Mouse (Mus musculus): ENCODE measurements at regions not wholly inside any gene's neighbourhood (a gene's known extent, or its start where the extent isn't known, plus 50 kb on each side); places are given as distances from the start of the nearest gene placed in this dataset.

DNA sequence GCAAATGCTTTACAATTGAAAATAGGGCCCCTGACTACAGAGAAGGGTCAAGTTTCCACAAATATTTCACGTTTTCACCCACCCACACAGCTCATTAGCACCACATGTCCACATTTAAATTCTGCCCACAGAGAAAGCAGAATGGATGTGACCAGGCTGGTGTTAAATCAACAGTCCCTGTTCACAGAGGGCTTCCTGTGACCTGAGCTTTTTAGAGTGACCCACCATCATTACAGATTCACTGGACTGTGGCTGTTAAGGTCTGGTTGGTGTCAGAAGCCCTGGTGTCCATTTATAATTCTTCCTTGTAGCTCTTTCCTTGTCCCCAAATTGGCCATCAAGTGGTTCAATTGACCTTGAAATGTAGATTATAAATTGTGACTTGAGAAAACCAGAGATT lies 553.2 kb upstream of the Auts2 start:
- DNase-seq (ENCODE audit: low spot score in 2 of 2): no peak

DNA sequence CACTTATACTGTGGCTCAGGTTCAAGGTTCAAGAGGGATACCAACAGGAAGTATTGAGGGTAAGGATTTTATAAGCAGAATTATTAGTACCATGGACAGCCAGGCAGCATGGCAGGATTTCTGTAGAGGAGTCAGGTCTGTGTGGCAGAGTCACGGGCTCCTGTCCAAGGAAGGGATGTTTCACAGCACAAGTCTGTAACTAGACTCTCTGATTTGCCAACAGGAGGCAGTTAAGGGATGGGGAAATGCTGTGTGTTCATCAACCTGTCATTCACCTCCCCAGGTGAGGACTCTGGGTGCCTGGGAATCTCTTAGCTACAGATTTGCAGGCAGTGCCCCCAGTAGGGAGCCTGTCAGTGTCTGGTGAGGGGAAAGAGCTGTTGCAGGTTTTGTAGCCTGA lies 541.7 kb upstream of the Auts2 start:
- DNase-seq (ENCODE audit: low spot score in 2 of 2): no peak

DNA sequence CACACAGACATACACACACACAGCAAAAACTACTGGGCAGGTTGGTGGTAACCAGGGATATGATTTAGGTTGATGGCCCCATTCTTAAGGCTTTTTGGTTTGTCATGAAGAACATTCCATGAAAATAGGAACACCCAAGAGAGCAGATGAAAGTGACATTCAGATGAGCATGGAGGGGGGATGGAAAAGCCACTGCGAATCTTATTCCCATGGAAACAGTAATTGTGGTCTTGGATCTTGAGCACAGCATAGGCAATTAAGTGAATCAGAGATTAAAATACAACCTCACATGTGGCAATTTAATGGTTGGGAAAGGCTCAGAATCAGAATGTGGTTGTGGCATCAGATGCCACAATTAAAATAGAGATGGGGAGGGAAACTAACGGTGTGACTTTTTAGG lies 537.6 kb upstream of the Auts2 start:
- no peak for DNase-seq (ENCODE audit: low spot score in 2 of 2)

DNA sequence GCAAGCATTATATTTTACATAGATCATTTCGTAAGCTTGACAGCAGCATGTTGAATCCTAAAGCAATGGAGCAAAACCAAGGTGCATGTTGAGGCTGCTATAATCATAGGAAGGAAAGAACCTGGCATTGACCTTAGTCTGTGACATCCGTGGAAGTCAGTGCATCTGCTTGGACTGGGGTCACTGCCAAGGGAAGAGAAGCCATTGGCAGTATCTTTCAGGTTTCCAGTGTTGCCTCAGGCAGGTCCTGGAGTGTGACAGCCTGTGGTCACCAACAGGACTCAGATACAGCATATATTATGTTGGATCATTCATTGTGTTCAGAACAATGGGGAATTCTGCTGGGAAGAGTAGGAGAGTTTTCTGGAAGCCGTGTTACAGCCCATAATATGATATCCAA lies 535.8 kb upstream of the Auts2 start:
- no peak for DNase-seq (ENCODE audit: low spot score in 2 of 2)

DNA sequence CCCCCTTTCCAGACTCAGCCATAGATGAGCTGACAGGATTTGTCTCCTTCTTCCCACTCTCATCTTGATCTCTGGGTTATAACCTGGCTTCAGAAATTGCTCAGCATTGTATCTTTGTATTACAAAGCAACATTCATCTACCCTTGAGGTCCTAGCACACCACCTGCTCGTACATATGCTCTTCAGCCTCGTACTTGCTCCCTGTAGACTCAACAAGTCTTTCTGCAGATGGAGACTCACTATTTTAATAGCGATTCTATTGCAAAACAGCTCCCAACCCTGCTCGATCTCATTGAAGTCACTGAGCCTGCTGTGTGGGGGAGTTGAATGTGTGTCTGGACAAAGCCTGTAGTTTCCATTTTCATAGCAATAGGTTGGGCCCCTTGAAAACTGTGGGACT lies 535.2 kb upstream of the Auts2 start:
- DNase-seq (ENCODE audit: low spot score in 2 of 2): no peak

DNA sequence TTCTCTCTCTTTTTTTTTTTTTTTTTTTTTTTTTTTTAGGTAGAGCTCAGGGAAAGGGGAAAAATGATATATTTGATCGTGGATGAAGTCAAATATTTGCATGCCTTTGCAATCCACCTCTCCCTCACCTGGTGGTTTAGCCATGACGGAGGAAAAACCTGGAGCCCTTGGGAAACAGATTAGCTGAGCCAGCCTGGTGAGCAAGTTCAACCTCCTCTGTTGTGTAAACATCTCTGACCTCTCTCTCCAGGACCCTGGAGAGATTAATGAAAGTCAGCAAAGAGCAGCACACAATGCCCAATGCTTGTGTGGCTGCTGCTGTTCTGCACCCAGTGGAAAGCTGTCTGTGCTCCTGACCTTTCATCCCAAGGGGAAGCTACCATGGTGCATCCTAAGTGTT lies 530.2 kb upstream of the Auts2 start:
- DNase-seq (ENCODE audit: low spot score in 2 of 2): no peak

DNA sequence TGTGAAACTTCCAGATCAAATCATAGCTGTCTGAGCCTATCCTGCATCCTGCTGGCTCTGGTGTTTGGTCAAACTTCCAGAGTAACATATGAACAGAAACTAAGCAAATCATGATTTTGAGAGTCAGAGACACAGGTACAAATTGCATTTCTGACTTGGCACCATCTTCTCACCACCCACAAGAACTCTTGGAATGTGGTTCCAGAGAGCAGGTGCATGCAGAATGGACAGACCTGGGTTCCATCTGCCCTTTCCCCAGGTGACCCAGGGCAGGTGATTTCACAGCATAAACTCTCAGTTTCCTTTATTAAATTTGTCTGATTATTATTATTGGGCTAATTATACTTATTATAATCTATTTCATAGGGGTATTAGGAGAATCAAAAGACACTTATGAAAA lies 527.0 kb upstream of the Auts2 start:
- no peak for DNase-seq (ENCODE audit: low spot score in 2 of 2)

DNA sequence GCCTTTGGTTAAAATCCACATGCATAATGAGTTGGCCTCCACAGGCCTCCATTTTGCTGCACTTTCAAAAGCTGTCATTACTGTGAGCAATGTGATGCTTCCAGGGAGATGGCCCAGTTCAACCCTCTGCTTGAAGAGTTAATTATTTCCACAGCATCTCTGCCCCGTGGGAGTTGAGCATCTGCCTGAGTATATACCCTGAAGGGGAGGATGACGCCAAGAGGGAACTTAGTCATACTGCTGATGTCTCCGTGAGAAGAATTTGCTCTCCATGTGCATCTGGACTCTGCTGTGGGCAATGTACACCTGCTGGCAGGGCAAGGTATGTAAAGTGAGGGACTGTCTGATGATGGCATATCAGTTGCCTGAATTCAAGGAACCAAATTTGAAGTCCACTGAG lies 519.3 kb upstream of the Auts2 start:
- DNase-seq (ENCODE audit: low spot score in 2 of 2): no peak

DNA sequence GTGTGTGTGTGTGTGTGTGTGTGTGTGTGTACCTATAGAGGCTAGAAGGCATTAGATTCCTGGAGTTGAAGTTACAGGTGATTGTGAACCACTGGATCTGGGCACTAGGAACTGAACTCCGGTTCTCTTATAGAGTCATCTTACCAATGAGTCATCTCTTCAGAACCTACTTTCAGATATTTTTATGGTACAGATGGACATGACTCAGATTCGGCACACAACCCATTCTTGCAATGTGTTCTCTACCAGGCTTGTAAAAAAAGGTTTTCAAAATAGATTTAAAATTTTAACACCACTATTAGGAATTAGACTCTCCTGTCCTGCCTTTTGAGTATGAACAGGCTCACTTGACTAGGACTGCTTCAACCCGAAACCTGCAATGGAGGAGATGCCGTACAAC lies 504.3 kb upstream of the Auts2 start:
- DNase-seq (ENCODE audit: low spot score in 2 of 2): no peak

DNA sequence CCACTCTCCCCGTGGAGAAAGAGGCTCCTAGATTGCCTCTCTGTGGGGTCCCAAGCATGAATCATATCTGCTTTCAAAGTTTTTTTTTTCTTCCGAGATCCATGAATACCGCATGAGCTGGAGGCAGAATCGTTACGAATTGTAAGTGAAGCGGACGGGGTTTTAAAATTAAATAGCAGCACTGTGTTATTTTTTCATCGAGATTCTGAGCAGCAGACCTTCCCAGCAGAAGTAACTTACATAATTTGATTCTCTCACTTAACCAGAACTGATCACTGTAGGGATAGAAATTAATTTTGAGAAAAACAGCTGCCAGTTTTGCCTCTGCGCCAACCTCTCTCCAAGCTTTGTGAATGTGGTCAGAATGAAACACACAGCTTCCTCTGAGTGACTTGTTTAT lies 502.5 kb upstream of the Auts2 start:
- DNase-seq (ENCODE audit: low spot score in 2 of 2): no peak

DNA sequence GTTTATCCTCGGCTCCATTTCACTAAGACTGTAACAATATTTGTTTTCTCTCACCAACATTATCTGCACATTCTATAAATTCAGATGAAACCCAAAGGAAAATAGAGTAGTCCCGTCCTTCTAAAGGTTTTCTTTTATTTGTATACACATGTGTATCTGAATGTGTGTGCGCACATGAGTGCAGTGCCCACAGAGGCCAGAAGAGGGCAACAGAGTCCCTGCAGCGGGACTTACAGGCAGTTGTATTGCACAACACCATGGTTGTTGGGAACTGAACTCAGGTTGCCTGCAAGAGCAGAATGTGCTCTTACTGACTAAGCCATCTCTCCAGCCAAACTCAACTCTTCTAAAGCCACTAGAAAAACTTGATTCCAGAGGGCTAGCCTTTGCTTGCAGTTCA lies 484.4 kb upstream of the Auts2 start:
- DNase-seq (ENCODE audit: low spot score in 2 of 2): no peak

DNA sequence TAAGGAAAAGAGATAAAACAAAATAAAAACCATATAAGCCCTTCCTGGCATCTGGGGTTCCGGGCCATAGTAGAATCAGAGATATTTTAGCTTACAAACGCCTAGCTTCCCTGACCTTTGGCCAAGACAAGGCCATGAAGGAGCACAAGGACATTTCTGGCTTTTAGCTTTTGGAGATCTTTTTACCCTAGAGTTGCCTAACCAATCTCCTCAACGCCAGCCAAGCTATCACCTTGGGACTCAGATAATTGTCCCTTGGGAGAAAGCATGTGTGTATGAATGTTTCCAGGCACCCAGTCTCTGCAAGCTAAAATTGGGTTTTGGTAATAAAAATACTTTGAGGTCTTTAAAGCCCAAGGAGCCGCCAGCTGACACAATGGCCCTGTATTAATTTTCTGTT lies 482.0 kb upstream of the Auts2 start:
- DNase-seq (ENCODE audit: low spot score in 2 of 2): no peak

DNA sequence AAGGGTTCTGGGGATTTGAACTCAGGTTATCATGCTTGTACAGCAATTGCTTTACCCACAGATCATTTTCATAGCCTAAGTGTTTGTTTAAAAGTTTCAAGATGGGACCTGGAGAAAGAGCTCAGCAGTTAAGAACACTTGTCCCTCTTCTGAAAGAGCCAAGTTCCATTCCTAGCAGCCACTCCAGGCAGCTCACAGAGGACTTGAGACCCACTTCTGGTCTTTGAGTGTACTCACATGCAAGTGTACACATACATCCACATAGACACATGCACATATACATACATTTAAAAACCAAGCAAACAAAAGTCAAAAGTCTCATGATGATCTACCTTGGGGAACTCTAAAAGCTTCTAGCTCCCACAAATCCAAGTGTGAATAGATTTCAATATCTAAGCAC lies 477.7 kb upstream of the Auts2 start:
- DNase-seq (ENCODE audit: low spot score in 2 of 2): no peak

DNA sequence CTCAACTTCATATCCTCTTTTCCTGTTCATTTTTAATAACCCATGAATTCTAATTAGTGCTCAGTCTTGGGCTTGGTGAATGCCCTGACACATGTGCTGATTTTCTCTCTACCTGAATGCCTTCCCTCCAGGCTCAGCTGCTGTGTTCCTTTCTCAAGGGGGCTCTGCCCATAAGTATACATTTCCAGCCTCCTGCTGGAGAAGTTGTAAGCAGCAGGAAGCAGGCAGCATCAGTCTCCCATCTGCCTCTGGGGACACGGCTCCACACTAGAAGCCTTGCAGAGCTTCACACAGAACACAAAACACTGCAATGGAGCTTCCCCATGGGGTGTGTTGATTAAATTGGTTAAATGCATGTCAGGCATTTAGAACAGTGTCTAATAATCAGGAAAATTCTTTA lies 477.0 kb upstream of the Auts2 start:
- no peak for DNase-seq (ENCODE audit: low spot score in 2 of 2)

DNA sequence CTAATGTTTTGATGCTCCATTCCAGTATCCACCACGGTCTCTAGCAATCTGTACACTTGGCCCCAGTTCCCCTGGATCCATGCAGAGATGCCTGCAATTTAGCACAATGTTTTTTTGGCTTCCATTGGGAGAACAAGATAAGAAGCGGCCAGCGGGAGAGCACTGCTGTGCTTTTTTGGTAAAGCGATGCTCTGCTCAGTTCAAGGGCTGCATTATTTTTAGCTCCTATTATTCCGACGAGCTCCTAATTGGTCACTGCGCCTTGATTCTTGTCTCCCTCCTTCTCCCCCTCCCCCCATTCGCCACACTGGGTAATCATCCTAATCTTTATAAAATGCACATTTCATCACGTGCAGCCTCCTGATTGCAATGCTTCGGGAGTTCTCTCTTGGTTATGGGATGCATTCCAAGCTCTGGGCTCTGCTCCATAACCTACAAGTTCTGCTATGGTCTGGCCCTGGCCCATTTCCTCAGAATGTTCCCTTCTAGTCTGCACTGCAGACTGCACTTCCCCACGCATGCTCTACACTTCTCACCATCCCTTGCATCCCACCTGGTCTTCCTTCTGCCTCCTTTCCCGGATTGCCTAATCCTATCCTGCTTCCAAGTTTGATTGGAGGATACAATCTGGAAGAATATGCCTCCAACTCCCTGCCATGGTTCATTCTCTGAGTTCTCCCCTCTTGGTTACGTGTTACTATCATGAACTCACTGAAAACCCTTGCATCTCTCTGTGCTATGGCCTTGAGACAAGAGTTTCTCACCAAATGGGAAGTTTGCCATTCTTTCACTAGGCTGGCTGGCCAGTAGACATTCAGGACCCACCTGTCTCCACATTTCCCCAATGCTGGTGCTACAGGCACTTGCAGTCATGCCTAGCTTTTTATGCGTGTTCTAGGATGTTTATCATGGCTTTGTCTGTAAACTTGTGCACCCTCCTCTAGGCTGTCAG lies 467.8 kb upstream of the Auts2 start:
- DNase-seq (ENCODE audit: low spot score in 2 of 2): peak; percentile 82

DNA sequence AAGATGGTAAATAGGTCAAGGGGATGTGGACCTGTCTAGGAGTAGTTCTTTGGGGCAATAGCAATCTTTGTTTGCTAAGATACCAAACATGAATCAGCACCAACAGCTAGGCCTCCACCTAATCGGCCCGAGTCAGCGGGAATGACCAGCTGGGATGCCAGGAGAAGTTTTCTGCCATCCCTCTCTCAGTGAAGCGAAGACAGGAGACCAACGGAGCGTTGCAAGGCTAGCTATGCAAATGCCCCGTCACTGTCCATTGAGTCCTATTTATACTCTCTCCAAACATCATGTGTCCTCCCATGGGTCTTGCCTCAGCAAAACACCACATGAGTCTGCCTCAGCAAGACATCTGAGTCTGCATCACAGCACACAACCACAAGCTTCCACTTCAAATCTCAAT lies 439.7 kb upstream of the Auts2 start:
- DNase-seq (ENCODE audit: low spot score in 2 of 2): no peak

DNA sequence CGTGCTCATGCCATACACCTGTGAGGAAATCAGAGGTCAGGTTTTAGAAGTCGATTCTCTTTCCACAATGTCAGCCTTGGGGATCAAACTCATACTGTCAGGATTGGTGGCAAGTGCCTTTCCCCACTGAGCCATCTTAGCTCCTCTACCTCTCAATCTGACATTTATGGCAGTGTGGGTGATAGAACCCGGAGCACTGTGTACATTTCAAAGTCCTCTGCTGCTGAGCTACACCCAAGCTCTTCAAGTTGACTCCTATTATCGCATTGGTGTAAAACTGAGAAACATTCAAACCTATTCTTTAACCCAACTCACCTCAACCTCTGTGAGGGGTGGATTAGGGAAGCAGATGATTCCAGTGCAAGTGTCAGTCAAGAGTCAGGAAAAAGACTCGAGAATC lies 435.9 kb upstream of the Auts2 start:
- no peak for DNase-seq (ENCODE audit: low spot score in 2 of 2)

DNA sequence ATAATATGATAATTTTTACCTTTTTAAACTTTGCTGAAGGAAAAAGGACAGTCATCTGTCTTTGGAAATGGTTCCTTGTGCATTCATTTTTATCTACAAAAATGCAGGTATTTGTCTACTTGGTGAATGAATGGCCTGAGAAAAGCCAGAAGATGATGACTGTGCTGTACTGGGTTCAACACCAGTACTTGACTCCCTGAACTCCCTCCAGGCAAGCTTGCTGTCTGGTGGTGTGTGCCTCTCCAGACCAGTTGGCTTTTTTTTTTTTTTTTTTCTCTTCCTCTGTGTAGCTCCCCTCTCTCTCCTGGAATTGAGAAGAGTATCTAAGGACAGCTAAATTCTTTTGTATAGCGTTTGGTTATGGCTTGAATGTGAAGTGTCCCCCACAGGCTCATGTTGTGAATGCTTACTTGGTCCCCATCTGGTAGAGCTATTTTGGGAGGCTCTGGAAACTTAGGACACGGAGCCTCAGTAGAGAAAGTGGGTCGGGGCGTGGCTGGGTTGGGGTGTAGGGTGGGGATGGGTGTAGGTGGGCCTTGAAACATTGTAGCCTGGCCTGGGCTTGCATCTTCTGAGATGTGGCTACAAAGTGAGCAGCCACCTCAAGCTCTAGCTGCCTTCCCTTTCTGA lies 432.3 kb upstream of the Auts2 start:
- DNase-seq (ENCODE audit: low spot score in 2 of 2): no peak

DNA sequence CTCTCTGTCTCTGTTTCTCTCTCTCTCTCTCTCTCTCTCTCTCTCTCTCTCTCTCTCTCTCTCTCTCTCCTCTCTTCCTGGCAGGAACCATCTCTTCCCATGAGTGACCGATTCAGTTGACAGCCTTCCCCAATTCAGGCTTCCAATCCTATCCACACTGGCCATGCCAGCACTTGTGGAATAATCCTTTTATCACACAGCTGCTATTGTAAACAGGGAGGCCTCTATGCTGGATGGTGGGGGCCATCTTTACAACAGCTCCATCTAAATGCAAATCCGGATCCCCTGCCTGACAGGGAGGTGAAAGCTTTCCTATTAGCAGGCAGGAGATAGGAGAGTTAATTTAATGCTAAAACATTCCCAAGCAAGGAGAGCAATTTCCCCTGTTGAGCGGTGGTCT lies 431.7 kb upstream of the Auts2 start:
- DNase-seq (ENCODE audit: low spot score in 2 of 2): no peak

DNA sequence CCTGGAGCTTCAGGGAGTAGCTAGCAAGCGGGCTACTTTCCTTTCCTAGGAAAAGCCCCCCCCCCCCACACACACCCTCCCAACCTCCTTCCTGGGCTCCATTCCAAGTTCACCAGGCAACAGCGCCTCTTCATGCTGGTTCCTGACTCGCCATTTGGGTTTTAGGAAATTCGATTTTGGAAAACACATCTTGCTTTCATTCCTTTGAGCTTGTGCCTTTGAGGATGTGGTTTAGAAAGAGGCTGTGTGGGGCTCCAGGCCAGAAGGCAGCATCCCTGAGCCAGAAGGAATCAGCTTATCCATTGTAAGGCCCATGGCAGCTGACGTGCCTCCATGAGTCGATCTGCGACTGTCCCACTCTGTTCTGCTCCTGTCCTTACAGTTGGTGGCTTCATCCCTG lies 427.9 kb upstream of the Auts2 start:
- DNase-seq (ENCODE audit: low spot score in 2 of 2): no peak

DNA sequence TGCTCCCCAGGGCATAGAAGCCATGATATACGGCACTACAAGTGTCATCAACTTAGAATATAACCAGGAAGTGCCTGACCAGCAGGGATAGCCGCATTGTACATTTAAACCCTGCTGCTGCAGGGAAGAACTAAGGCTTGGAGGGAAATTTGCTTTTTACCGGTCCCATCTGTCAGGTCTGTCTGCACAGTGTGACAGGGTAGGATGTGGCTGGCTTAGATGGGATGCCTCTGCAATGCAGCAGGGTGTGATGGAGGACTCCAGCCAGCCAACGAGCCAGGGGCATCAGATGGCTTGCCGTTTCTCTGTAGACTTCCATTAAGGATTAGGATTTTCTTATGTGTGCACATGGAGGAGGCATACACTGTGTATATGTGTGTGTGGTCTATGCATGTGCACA lies 426.2 kb upstream of the Auts2 start:
- no peak for DNase-seq (ENCODE audit: low spot score in 2 of 2)

DNA sequence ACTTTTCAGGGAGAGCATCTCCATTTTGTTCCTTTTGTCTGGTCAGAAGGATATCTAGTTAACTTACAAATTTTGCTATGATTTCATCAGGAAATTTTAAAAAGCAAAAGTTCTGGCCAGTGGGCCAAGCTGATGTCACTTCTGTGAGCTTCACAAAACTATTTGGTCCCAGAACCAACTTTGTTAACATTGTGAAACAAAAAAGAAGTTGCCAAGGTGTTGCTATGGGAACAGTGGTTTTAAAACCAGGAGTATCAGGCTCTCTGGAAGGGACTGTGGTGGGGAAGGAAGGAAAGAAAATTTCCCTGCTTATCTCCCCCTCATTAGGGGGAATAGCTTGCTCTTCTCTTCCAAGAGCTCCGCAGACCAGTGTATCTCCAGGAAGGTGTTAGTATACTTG lies 416.8 kb upstream of the Auts2 start:
- DNase-seq (ENCODE audit: low spot score in 2 of 2): peak; percentile 38 to 62

DNA sequence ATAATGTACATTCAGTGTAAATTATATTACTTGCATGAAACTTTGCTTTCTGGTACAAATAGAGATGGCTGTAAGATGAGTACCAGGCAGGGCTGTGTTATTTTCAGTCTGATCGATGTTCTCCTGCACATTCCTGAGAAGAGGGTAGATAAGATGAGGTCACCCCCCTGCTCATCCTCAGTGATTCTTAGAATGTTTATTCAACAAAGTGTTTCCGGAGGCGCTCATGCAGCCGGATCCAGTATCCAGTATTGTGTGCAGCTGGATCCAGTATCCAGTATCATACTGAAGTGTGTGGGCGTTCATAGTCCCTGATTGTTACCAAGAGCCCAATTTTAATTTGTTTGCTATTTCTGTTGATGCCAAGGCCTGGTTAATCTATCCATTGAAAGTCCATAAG lies 413.0 kb upstream of the Auts2 start:
- no peak for DNase-seq (ENCODE audit: low spot score in 2 of 2)

DNA sequence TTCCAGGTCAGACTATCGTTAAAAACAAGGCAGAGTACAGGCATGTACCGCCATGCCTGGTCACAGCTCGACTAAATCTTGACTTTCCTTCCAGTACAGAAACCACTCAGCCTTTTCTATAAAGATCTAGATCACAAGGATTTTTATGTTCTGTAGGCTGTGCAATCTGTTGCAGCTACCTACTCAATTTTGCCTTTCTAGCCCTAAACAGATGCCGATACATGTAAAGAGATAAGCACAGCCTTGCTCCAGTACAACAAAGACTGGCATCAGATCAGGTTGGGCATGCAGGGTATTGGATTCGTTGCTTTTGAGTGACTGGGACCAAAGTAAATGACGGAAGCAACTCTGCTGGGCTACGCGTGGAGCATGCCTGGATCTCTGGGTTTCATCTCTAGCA lies 411.9 kb upstream of the Auts2 start:
- no peak for DNase-seq (ENCODE audit: low spot score in 2 of 2)
